Mouse (Mus musculus) C2C12 (cell line): ENCODE measurements around the gene Erich6. TPM values are rescaled to one million over a fixed set of nuclear protein-coding genes. Genes with fewer than 3 reads are reported as not detected.

ENCODE experiments used
- H3K27me3 ChIP-seq: one replicate; pipeline ENCODE4 v1.6.1; 2011; ENCODE audit not compliant: control insufficient read depth, insufficient read depth, insufficient read length
- H3K36me3 ChIP-seq: one replicate; pipeline ENCODE4 v1.6.1; 2011; ENCODE audit not compliant: control insufficient read depth, insufficient read depth
- H3K4me3 ChIP-seq: one replicate; pipeline ENCODE4 v1.5.1; 2011; ENCODE audit warnings: mild to moderate bottlenecking, control low read depth; ENCODE audit not compliant: poor library complexity, insufficient read depth, severe bottlenecking
- H3K79me2 ChIP-seq: one replicate; pipeline ENCODE4 v1.6.1; 2011; ENCODE audit not compliant: control insufficient read depth, insufficient read depth
- H3K79me3 ChIP-seq: one replicate; pipeline ENCODE4 v1.6.1; 2011; ENCODE audit warnings: low read depth, control low read depth
- H3ac ChIP-seq: one replicate; pipeline ENCODE3; 2011; ENCODE audit warnings: low read depth; ENCODE audit not compliant: control insufficient read depth, insufficient read length
- CEBPB ChIP-seq: IDR thresholded peaks from one replicate; pipeline ENCODE4 v1.6.1; 2011; ENCODE audit warnings: low read depth, mild to moderate bottlenecking, control low read depth, moderate library complexity
- CTCF ChIP-seq: IDR thresholded peaks from one replicate; pipeline ENCODE4 v1.5.1; 2011; ENCODE audit not compliant: control insufficient read depth, insufficient read depth, insufficient read length
- FOSL1 ChIP-seq: IDR thresholded peaks from one replicate; pipeline ENCODE4 v1.8.0; 2011; ENCODE audit warnings: mild to moderate bottlenecking, low read length; ENCODE audit not compliant: poor library complexity, insufficient read depth, severe bottlenecking
- MAX ChIP-seq: IDR thresholded peaks from one replicate; pipeline ENCODE4 v1.6.1; 2011; ENCODE audit warnings: mild to moderate bottlenecking, control low read depth
- MYOD1 ChIP-seq: IDR thresholded peaks from one replicate; pipeline ENCODE4 v1.6.1; 2011; ENCODE audit warnings: low read depth; ENCODE audit not compliant: control insufficient read depth, insufficient read length
- MYOG ChIP-seq: IDR thresholded peaks from one replicate; pipeline ENCODE4 v1.6.1; 2011; ENCODE audit not compliant: control insufficient read depth, insufficient read length; ENCODE audit errors: extremely low read depth
- USF1 ChIP-seq: IDR thresholded peaks from one replicate; pipeline ENCODE4 v1.6.1; 2011; ENCODE audit warnings: low read depth, mild to moderate bottlenecking, control low read depth, moderate library complexity
- polyA plus RNA-seq: library from polyadenylated mRNA; unstranded; fragments of >200 nt; fragmentation: generic; extraction: Trizol; gene quantifications from one replicate; pipeline ENCODE4 v1.2.1, GENCODE M21; 2012; ENCODE audit warnings: missing spikeins

Erich6 gene
- polyA plus RNA-seq, 1 experiment, result 0.06 TPM

DNA sequence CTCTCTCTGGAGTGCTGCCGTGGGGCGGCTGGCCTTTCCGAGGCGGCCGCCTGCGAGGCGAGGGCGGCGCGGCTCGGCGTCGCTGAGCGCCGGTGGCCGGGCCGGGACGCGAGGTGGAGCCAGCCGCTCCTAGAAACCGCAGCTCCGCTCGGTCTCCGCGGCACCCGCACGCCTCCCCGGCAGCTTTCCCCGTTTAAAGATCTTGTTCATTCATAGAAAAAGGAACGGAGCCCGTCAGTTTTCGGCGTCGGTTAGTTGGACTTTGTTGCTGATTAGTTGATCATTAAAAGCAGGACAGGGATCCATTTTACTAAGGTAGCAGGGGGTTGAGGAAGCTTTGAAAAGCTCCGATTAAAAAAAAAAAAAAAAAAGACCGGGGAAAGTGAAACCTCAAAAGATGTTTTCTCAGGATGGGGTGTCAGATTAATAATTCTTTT lies 59.9 kb downstream of the Erich6 start:
- Histone ChIP-seq H3K36me3 (peaks cover 21% of the 10 kb centered on the region), H3K79me3 (peaks cover 52% of the 10 kb centered on the region), H3K79me2 (peaks cover 56% of the 10 kb centered on the region), H3K4me3 (peak overlapping the region; percentile 60), H3K27me3 (no peaks in the 10 kb centered on the region), H3ac (peak overlapping the region; percentile 54)
- TF ChIP-seq MYOD1, result no peak
- TF ChIP-seq USF1, result no peak
- TF ChIP-seq MAX, result no peak

DNA sequence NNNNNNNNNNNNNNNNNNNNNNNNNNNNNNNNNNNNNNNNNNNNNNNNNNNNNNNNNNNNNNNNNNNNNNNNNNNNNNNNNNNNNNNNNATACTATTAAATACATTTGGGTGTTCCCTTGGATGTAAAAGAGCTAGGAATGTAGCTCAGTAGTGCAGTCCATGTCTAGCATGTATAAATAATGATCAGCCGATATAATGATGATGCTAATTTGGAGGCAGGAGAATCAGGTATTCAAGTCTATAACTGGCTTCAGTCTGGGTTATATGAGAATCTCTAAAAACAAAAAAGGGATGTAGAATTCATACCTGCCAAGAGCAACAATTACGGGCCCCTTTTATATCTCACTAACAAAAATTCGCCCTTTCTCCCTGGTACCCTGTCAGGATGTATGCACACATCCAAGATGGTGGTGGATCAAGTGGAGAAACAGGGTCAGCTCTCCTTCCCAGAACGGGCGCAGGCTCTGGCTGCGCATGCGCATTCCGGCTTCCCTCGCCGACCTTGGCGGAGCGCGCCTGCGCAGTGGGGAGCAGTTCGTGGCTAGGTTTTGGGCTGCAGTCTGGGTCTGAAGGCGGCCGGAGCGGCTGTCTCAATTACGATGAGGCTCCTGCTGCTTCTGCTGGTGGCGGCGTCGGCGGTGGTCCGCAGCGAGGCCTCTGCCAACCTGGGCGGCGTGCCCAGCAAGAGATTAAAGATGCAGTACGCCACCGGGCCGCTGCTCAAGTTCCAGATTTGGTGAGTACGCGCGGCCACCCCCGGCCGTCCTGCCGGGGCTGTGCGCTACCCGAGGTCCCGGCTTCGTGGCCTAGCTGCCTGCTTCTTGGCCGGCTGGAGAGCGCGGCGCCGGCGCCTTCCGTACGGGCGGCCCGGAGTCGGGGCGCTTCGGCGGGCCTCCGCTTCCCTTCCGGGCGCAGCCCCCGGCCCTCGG lies 60.6 kb downstream of the Erich6 start, which contains the start of gene Selenot:
Selenot (plus strand) TSS at position 500 of the 930 bp plus-strand sequence.
- TF ChIP-seq CEBPB (no peak), CTCF (no peak), FOSL1 (no peak), MAX (peak; percentile 34), USF1 (no peak), MYOG (no peak), MYOD1 (no peak)
- Histone ChIP-seq H3K36me3 (peaks cover 21% of the 10 kb centered on the region), H3K27me3 (no peaks in the 10 kb centered on the region), H3ac (peak within 1 kb of the TSS; percentile 54), H3K4me3 (peak within 1 kb of the TSS; percentile 60), H3K79me2 (peaks cover 49% of the 10 kb centered on the region), H3K79me3 (peaks cover 45% of the 10 kb centered on the region)

GRCm38 (mm10) chr3:58570821-58571220 lies 66.2 kb downstream of the Erich6 start:
- no peaks in the 10 kb centered on the region for H3K36me3 ChIP-seq
- no peaks in the 10 kb centered on the region for H3K79me2 ChIP-seq
- TF ChIP-seq MYOG (no peak), FOSL1 (no peak), USF1 (no peak), CTCF (no peak), MAX (no peak), MYOD1 (no peak)

More at GRCm38 (mm10) chr3:58570821-58571220, 66.2 kb downstream of the Erich6 start:
- H3K27me3 ChIP-seq, result no peaks in the 10 kb centered on the region
- no peak overlapping the region for H3ac ChIP-seq
- peaks cover 2% of the 10 kb centered on the region for H3K79me3 ChIP-seq
- H3K4me3 ChIP-seq, result no peak overlapping the region

Other genes with a start within 250 kb of the Erich6 start
- gene Tsc22d2, start 222.5 kb downstream of the Erich6 start, polyA plus RNA-seq, result 11.6 TPM
- 16.1 TPM for gene Eif2a, start 111.4 kb downstream of the Erich6 start, polyA plus RNA-seq
- gene Serp1, start 111.3 kb downstream of the Erich6 start, polyA plus RNA-seq, result 41.4 TPM
- gene Selenot, start 60.6 kb downstream of the Erich6 start, polyA plus RNA-seq, result 35.2 TPM
- 18.4 TPM for gene Siah2, start 55.2 kb upstream of the Erich6 start, polyA plus RNA-seq
- not detected for gene Mindy4b-ps, start 185.1 kb upstream of the Erich6 start, polyA plus RNA-seq
- gene Clrn1, start 248.1 kb upstream of the Erich6 start, polyA plus RNA-seq, result 0.04 TPM